Mouse (Mus musculus): ENCODE results near the gene Ctrl. TPM values are rescaled to one million over a fixed set of nuclear protein-coding genes. Genes with fewer than 3 reads are reported as not detected.

Ctrl gene
- total RNA-seq, 1 experiment from 2014 or later = 0.14 TPM

- no peak for ATAC-seq (replicated peaks; ENCODE audit: low read depth, poor library complexity, severe bottlenecking)
Observed at GRCm38 (mm10) chr8:105942026-105942425, 8.4 kb upstream of the Ctrl start.

DNA sequence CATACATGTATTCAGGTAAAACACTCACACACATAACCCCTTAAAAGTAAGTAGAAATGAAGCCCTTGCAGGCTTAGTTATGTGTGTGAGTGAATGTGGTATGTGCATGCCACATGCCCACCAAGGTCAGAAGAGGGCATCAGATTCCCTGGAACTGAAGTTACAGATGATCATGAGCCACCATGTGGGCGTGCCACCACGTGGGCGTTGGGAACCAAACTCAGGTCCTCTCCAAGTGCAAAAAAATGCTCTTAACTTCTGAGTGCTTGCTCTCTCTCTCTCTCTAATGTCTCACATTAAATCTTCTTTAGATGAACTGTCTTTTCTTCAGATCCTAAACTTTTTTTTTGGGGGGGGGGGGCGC is 4.6 kb upstream of the Ctrl start, which contains the start of gene Psmb10:
Gene Psmb10, minus strand, starts transcription at position 139 of the 364 bp plus-strand sequence.
- peak; percentile 53 for ATAC-seq (replicated peaks; ENCODE audit: low read depth, poor library complexity, severe bottlenecking)

GRCm38 (mm10) chr8:105937496-105938305 is 4.0 kb upstream of the Ctrl start:
- peak; percentile 46 for ATAC-seq (replicated peaks; ENCODE audit: low read depth, poor library complexity, severe bottlenecking)

DNA sequence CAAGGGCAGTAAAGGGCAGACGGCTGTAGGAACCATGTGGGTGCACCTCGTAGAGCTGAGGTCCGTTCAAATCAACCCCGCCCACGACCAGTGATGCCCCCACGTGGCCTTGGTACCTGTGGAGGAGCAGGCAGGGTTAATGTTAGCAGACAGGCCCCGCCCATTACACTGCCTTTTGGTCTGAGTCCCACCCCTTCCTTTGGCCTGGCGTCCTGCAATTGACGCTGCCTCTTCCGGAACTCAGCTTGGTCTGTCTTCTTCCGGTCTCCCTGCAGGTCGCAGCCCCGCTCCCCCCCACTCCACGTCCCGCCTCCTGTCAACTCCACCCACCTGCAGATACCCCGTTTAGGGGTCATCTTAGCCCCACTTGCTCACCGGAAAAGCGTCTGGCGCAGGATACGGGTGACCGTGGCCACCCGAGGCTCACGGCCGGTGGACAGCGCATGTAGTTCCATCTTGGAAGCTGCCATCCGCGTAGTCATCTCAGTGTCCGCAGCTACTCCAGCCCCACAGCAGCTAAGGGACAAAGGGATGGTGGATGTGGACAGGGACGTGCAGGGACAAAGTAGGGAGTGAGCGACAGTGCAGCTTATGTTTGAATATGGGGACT is 3.3 kb upstream of the Ctrl start:
- ATAC-seq (replicated peaks; ENCODE audit: low read depth, poor library complexity, severe bottlenecking) = peak; percentile 80

DNA sequence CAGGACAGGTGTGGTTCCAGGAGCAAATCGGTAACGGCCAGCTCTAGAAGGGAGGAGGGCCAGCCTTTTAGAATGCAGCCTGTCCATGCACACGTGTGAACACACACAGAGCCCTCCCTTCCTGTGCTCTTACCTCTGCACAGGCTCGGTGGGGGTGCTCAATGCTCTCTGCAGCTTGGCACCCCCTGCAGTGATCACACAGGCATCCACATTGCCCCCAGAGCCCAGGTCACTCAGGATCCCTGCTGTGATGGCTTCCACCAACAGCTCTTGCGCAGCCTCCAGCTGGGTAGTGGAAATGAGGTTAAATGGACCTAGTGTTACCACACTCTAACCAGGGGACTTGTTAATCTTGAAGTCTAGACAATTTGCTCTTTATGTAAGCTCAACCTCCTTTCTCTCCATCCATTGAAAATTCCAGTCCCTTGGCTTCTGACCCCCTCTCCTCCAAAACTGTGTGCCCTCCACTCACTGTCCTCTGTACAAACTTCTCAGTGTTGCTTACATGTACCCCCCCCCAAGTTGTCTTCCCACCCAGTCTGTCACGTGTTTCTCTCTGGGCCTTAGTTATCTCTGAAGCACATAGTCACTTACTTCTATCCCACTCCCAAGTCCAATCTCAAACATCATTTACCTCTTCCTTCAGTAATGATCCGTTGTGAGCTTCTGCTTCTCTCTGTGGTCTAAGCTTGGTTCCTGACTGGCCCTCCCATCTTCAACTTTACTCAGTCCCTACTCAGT is 2.4 kb upstream of the Ctrl start:
- ATAC-seq (replicated peaks; ENCODE audit: low read depth, poor library complexity, severe bottlenecking) = no peak

DNA sequence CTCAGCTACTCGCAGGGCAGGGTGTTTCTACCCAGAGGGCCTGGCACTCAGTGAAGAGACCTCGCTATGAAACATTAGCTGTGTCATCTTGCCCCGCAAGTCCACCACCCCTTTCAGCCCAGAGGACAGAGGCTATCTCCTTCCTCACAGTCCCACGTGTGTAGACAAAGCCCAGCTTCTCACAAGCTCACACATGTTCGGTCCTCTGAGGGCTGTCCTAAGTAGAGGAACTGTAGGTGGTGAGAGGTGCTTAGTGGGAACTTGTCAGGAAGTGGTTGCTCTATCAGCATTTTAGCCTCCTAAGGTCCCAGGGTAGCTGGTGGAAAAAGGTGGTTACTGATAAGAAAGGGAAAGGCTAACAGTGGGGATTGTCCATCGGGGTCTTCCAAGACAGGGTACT is 1.4 kb upstream of the Ctrl start:
- ATAC-seq (replicated peaks; ENCODE audit: low read depth, poor library complexity, severe bottlenecking) = peak; percentile 9

DNA sequence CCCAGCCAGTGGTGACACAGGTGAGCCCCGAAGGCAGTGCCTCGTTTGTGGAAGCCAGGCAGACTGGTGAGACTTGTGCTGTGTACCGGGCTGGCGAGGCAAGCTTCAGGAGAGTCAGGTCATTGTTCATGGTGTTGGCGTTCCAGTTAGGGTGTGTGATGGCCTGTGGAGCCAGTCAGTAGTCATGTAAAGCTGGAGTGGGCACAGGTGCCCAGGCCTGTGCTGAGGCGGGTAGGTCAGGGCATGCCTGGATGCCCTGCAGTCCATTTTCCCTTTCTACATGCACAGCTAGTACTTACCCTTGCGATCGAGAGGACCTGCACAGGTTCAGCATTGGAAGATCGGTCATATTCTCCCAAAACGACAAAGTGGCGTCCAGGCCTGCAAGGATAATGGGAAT is 1.1 kb downstream of the Ctrl start:
- ATAC-seq (replicated peaks; ENCODE audit: low read depth, poor library complexity, severe bottlenecking) = no peak

DNA sequence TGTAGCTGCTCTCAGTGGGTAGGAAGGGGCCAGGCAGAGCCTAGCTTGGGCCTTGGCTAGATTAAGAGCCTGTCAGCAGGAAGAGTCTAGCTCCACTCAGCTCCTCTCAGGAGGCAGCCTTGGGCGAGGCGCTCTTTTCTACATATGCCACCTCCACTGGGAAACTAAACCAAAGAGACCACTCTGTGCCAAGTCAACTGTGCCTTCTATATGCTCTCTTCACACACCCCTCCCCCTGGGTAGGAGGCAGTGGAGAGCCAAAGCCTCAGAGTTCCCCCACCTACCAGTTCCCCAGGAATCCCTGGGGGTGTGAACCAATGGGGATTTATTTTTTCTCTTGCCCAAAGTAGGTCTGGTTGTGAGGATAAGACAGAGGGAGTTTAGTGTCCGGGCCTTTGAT is 2.4 kb downstream of the Ctrl start:
- ATAC-seq (replicated peaks; ENCODE audit: low read depth, poor library complexity, severe bottlenecking) = no peak

DNA sequence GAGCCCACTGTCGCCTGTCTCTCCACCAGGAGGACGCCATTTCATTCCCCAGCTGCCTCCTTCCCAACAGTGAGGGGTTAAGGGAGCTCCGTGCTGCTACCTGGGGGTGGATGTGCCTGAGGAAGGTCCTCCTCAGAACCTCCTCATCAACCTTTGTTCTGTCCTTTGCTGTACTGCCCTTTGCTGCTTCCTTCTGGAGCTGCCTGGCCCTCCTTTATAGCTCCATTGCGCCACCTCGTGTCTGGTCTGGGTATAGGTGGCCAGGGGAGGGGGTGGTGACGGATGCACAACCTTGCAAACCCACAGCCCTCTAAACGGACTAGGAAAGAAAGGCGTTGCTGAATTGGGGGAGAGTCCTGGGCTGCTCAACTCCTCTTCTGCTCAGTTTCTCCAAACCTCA is 3.1 kb downstream of the Ctrl start:
- peak; percentile 86 for ATAC-seq (replicated peaks; ENCODE audit: low read depth, poor library complexity, severe bottlenecking)

DNA sequence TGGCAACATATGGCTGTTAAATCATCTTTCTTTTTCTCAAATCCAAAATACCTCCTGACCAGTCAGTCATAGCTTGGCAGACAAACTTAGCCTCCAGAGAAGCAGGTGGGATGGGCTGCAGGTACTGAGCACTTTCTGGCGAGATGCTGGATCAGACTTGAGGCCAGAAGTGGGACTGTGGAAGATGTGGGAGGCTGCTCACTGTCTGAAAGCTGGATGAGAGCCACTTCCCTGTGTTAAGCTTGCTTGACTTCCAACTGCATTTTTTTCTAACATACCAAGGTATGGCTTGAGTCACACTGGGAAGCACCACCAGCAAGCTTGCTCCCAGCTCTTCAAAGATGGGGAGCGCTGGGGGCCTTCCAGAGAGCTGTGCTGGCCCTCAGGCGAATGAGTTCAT is 8.5 kb downstream of the Ctrl start:
- ATAC-seq (replicated peaks; ENCODE audit: low read depth, poor library complexity, severe bottlenecking) = no peak

GRCm38 (mm10) chr8:105919390-105919789 is 14.3 kb downstream of the Ctrl start:
- no peak for ATAC-seq (replicated peaks; ENCODE audit: low read depth, poor library complexity, severe bottlenecking)

DNA sequence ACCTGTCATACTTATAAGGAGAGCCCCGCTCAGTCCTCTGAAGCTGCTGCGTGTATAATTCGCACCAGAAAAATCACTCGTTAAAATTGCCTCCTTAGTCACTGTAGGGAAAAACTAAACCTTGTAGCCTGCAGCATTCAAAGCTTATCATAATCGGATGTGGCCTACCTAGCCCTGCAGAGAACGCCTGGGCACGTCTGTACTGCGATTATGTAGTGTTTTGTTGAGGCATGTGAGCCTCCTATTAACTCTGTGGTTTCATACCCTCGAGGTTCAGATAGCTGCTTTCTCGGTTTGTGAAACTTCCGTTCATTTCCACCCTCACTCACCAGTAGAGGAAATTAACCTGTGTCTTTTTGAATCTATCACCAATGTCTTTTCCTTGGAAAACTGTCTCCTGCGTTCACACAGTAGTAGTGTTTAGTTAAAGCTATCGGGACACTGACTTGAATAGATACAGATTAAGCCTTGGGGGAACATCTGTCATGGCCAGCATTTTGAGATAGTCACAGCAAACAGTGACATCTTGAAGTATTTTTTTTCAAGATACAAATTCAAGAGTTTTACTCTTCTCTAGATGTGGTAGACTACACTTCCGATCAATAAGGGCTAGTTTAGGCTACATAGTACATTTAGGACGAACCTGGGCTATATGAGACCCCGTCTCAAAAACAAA is 32.6 kb downstream of the Ctrl start:
- peak; percentile 73 for ATAC-seq (replicated peaks; ENCODE audit: low read depth, poor library complexity, severe bottlenecking)

DNA sequence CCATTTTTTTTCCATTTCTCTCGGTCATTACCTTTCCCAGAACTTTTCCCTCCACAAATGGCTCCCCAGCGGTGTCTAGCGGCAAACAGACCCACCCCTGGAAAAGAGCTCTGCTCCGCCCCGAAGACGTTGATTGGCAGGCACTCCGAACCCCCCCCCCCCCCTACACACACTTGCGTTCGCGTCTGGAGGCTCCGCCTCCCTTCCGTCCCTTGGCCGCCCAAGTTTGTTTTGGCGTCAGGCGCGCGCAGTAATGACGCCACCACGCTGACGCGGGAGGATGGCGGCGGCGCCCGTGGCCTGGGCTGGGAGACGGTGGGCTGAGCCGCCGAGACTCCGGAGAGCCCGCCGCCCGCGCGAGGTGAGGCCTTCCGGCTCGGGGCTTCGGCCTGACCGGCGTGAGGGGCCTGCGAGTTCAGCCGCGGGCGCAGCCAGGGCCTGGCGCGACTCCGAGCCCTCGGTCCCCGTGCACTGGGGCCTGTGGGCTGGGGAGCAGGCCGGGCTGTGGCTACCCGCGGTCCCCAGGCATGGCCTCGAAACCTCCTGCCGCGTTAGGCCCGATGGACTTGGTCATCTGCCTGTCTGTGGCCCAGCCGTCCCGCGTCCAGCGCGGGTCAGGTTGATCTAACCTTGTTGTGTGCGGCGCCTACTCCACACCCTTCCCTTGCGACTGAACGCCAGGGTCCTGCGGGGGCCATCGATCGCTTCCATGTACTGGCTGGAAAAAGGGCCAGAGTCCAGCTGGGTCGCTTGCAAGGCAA is 33.3 kb downstream of the Ctrl start, which contains the start of gene Pskh1:
Gene Pskh1, plus strand, starts transcription at position 262 of the 761 bp plus-strand sequence.
- peak; percentile 94 for ATAC-seq (replicated peaks; ENCODE audit: low read depth, poor library complexity, severe bottlenecking)

- no peak for ATAC-seq (replicated peaks; ENCODE audit: low read depth, poor library complexity, severe bottlenecking)
Observed at GRCm38 (mm10) chr8:105897801-105898480, 35.7 kb downstream of the Ctrl start.

GRCm38 (mm10) chr8:105893339-105893738 is 40.3 kb downstream of the Ctrl start, which contains the start of gene Nrn1l:
Gene Nrn1l (plus strand): TSS chr8:105893567.
- peak; percentile 73 for ATAC-seq (replicated peaks; ENCODE audit: low read depth, poor library complexity, severe bottlenecking)

GRCm38 (mm10) chr8:105892432-105892831 is 41.2 kb downstream of the Ctrl start:
- peak; percentile 52; the same call in 1 of the 2 replicates for ATAC-seq (replicated peaks; ENCODE audit: low read depth, poor library complexity, severe bottlenecking)

DNA sequence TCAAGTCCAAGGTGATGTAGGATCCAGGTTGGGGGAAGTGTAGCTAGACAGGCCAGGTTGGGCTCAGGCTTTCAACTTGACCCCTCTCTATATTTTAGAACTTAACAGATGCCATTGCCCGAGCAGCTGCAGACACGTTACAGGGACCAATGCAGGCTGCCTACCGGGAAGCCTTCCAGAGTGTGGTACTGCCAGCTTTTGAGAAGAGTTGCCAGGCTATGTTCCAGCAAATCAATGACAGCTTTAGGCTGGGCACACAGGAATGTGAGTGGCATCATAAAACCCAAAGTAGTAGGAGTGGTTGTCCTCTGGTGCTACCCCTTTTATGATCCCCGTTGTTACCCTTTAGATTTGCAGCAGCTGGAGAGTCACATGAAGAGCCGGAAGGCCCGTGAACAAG is 42.8 kb downstream of the Ctrl start:
- no peak for ATAC-seq (replicated peaks; ENCODE audit: low read depth, poor library complexity, severe bottlenecking)

DNA sequence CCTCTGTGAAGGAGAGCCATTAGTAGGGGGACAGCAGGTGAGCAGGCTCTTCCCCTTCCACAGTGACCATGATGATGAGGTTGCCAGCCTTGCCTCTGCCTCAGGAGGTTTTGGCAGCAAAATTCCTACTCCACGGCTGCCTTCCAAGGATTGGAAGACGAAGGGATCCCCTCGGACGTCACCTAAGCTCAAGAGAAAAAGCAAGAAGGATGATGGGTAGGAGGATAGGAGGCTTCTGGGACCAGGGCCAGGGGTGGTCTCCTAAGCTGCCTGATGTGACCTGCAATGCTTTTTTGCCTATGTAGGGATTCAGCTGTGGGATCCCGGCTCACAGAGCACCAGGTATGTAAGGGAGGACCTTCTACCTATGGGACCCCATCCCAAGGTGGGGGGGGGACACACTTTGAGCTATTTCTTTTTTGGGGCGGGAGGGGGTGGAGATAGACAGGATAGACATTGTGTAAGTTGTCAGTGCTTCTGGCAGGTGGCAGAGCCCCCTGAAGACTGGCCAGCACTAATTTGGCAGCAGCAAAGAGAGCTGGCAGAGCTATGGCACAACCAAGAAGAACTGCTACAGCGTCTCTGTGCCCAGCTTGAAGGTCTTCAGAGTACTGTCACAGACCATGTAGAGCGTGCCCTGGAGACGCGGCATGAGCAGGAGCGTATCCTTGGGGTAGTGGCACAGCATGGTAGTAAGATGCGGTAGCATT is 43.8 kb downstream of the Ctrl start:
- ATAC-seq (replicated peaks; ENCODE audit: low read depth, poor library complexity, severe bottlenecking) = no peak
